Mouse (Mus musculus) layer of hippocampus, postnatal 36 days (tissue): ENCODE results near the gene Olfr1423. TPM values are rescaled to one million over a fixed set of nuclear protein-coding genes. Genes with fewer than 3 reads are reported as not detected.
"Not testable (repeated sequence)": the region's sequence is repeated elsewhere in the genome, so short reads cannot be mapped to it uniquely, and the experiment has no call there.

ENCODE experiments used
- DNase-seq, 2 experiments: peaks; one replicate each; pipeline ENCODE4 v3.0.0; 2022
- total RNA-seq, 2 experiments: library from RNA; stranded (reverse); gene quantifications; 2 replicates each; pipeline ENCODE4 v1.2.3; 2021

Olfr1423 gene
- total RNA-seq, 2 experiments from 2014 or later, result not detected

- no peak for DNase-seq
These were observed 34.7 kb downstream of the Olfr1423 start for GRCm38 (mm10) chr19:12006361-12006947.

DNA sequence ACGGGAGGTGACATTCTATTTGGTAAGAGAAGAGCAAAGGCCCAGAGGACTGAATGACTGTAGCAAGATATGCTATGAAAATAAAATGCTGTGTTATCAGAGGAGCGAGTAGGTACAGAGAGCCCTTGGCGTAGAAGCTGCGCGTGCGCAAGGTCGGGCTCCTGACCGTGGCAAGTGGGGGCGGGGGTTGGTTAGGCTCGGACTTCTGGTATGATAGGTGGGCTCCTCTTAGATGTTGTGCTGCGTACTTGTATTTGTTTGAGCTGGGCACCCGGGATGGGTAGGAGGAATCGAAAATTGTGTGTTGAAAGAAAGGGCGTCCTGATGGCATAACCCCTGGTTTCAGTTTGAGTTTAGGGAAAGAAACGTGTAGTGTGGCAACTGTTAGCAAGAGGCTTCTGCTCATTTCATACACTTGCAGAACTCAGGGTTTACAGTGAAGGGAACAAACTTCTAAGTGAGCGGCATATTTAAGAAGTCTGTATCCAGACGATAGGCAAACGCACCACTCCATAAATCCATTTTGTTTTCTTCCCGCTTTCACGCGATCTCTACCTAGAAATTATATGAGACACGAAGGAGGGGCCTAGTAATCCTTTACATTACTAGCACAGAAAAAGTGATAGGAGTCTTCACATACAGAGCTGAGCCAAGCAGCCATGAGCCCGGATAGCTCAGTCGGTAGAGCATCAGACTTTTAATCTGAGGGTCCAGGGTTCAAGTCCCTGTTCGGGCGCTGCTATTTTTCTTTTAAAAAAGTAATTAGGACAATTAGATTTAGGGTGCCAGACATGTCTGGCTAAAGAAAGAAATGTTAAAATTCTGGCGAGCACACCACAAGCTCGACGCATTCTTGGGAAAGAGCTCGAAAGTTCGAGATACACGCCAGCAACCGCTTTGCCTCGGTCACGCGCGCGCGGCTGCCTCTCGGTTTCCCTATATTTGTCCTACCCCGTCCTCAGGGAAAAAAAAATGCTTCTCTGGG, 35.4 kb downstream of the Olfr1423 start:
- DNase-seq, result peak; percentile 85 to 87

- no peak for DNase-seq
These were observed 36.7 kb downstream of the Olfr1423 start for GRCm38 (mm10) chr19:12004216-12005008.

- no peak for DNase-seq
These were observed 37.5 kb downstream of the Olfr1423 start for GRCm38 (mm10) chr19:12003568-12003967.

DNA sequence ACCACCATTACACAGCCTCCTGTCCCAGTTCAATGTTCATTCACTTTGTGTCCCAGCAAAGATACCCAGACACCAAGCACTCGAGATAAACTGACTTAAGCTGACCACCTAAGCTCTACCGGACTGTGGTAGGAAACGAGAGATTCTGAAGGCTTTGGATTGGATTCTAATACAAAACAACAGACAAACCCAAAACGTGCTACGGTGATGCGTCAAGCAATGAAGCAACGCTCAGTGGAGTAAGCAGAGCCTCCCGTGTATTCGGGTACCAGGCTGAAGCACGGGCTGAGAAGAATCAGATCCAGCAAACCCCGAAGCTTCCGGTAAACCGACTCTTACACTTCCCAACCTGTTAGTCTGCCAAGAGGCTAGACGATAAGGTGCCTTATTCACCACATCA, 38.3 kb downstream of the Olfr1423 start:
- no peak for DNase-seq

DNA sequence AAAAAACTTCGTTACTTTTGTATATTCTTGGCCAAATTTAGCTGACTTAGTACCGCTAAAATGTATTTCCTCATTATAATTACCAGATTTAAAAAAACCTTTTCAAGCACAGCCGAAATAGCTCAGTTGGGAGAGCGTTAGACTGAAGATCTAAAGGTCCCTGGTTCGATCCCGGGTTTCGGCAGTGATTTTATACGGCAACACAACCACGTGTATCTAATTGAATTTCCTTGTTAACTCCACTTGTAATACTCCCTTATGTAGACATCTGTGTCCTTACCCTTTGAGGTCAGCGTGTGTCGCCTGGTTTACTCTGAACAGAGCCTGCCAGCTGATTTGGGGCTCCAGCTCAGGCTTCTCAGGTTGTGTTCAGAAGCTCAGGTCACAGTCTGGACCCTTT, 39.0 kb downstream of the Olfr1423 start:
- peak; percentile 56 to 61 for DNase-seq

- no peak for DNase-seq
These were observed 39.4 kb downstream of the Olfr1423 start for GRCm38 (mm10) chr19:12001686-12002085.

DNA sequence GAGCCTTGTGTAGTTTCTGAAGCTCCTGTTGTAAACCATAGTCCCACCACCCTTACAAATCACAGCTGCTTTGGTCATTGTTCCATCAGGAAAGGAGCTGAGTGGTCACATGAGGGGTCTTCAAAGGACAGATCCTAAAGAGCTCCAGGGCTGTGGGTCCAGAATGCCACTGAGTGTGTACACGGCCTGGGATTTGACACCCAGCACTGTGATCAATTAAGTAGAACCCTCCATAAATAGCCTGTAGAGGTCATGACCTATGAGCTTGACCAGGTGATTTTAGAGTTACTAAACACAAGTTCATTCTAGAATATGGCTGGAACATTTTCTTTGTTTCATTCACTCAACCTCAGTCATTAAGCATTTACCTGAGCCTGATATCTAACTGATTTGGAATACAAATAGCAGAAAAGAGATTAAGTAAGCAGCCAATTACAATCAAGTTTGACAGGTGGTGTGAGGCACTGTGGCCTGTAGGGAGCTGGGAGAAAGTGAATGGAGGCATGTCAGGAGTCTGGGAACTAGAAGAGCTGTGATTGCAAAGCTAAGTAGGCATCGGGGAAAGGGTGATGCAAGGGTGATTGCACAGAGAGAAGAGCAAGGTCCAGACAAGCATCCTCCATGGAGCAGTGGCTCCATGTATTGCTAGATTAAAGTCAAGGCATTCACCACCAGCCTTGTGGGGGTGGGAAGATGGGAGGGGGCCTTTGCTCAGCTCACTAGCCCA, 45.2 kb downstream of the Olfr1423 start:
- no peak for DNase-seq

GRCm38 (mm10) chr19:11994703-11995431, 46.2 kb downstream of the Olfr1423 start:
- DNase-seq, result no peak

- DNase-seq, result no peak
These were observed 48.6 kb downstream of the Olfr1423 start for GRCm38 (mm10) chr19:11992441-11993029.

DNA sequence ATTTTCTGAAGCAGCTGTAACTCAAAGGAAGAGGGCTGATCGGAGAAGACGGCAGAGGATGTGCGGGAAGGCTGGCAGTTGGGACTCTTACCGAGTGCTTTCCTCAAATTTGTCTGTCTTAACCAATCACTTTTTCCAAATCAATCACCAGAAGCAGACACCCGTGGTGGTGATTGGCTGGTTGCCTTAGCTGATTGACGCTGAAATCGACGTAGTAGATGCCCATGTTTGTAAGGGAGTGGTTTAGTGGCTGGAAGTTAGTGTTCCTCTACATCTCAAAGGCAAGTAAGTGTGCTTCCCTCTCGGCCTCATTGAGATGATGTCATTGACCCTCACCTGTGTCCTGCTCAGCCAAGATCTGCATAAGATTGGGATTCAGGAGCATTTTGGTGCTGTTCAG, 49.1 kb downstream of the Olfr1423 start:
- no peak for DNase-seq

DNA sequence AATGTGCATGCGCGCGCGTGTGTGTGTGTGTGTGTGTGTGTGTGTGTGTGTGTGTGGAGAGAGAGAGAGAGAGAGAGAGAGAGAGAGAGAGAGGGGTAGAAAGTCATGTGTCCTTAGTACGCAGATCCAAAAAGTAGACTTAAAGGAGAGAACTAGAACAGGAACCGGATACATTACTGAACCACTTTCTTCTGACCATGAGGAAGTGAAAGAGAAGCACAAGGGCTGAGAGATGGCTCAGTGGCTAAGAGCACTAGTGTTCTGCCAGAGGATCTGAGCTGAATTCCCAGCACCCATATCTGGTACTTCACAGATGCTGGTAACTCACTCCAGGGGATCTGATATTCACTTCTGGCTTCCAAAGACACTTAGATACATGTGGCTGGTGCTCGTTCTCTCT, 51.8 kb downstream of the Olfr1423 start:
- DNase-seq, result no peak

GRCm38 (mm10) chr19:11987841-11988240, 53.3 kb downstream of the Olfr1423 start:
- no peak for DNase-seq

DNA sequence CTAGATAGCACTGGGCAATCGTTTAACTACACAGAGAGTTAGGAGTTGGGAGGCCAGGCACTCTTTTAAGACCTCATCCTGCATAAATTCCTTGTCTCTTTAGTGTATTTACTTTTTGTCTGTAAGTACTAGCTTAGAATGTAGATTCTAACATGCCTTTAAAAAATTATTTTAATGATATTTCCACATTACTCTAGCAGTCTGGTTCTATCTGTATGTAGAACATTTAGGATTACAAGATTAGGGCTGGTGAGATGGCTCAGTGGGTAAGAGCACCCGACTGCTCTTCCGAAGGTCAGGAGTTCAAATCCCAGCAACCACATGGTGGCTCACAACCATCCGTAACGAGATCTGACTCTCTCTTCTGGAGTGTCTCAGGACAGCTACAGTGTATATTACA, 56.5 kb downstream of the Olfr1423 start:
- not testable (repeated sequence) for DNase-seq

Other genes with a start within 250 kb of the Olfr1423 start
- gene Stx3, start 221.9 kb downstream of the Olfr1423 start, total RNA-seq, result 10 to 100 TPM; 28.2 to 36.3 TPM
- gene Olfr1417, start 202.1 kb downstream of the Olfr1423 start, total RNA-seq, result not detected
- not detected for gene Olfr1418, start 180.3 kb downstream of the Olfr1423 start, total RNA-seq
- gene Olfr1419, start 166.2 kb downstream of the Olfr1423 start, total RNA-seq, result not detected
- gene Olfr1420, start 154.8 kb downstream of the Olfr1423 start, total RNA-seq, result not detected
- gene Patl1, start 128.9 kb downstream of the Olfr1423 start, total RNA-seq, result 10 to 100 TPM; 19.8 to 24.8 TPM
- 10 to 100 TPM; 51.1 to 52.3 TPM for gene Osbp, start 75.4 kb downstream of the Olfr1423 start, total RNA-seq
- not detected for gene Olfr1424, start 21.4 kb upstream of the Olfr1423 start, total RNA-seq
- not detected for gene Olfr1425, start 36.4 kb upstream of the Olfr1423 start, total RNA-seq
- gene Olfr1426, start 50.7 kb upstream of the Olfr1423 start, total RNA-seq, result not detected
- gene Olfr1427, start 62.0 kb upstream of the Olfr1423 start, total RNA-seq, result not detected
- not detected for gene Olfr1428, start 74.6 kb upstream of the Olfr1423 start, total RNA-seq
- not detected for gene Olfr76, start 81.9 kb upstream of the Olfr1423 start, total RNA-seq
- gene Olfr1555-ps1, start 128.8 kb upstream of the Olfr1423 start, total RNA-seq, result not detected
- gene Olfr1431, start 159.3 kb upstream of the Olfr1423 start, total RNA-seq, result not detected
- not detected for gene Olfr1432, start 191.3 kb upstream of the Olfr1423 start, total RNA-seq
- gene Olfr262, start 200.3 kb upstream of the Olfr1423 start, total RNA-seq, result not detected
- gene Olfr235, start 219.7 kb upstream of the Olfr1423 start, total RNA-seq, result not detected
- gene Olfr1434, start 238.5 kb upstream of the Olfr1423 start, total RNA-seq, result not detected